Mouse (Mus musculus) testis, adult 2 months (tissue): ENCODE results near the gene Rab36.

ENCODE experiments used
- CTCF ChIP-seq: fragments of 200-500 bp; IDR thresholded peaks from 2 replicates; pipeline ENCODE4 v1.5.1; 2012; ENCODE audit warnings: low read depth, mild to moderate bottlenecking, inconsistent platforms, low read length, moderate library complexity; ENCODE audit not compliant: control insufficient read depth, insufficient read depth, insufficient replicate concordance
- POLR2A ChIP-seq: fragments of 200-500 bp; IDR thresholded peaks from 2 replicates; pipeline ENCODE4 v1.6.1; 2012; ENCODE audit warnings: low read depth, mild to moderate bottlenecking, inconsistent platforms, low read length, moderate library complexity; ENCODE audit not compliant: control insufficient read depth

DNA sequence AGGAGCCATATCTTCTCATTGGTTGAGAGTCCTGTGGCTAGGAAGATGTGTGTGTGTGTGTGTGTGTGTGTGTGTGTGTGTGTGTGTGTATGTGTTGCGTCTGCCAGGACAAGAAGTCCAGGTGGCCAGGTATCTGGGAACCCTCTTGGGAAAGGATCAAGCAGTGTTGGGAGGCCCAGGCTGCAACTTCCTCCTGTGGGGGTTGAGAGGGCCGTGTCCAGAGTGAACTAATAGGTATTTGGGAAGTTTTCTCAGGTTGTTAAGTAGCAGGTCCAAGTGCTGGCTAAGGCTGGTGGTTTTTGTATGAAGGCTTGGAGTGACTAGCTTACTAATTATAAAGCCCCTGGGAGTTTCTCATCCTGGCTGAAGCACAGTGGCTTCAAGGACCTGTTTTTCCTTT lies 31.2 kb downstream of the Rab36 start:
- TF ChIP-seq POLR2A, result no peak
- TF ChIP-seq CTCF, result no peak
